Mouse (Mus musculus) limb, embryonic 15.5 days (tissue): Measurements from ENCODE around the gene Abraxas2. TPM values are rescaled to one million over a fixed set of nuclear protein-coding genes. Genes with fewer than 3 reads are reported as not detected.

Source experiments
- ATAC-seq: fragments of 200-750 bp; cut with Nextera tagmentation; 2 replicates; pipeline ENCODE4 v1.8.0; 2017; ENCODE audit warnings: low read depth, moderate TSS enrichment; ENCODE audit not compliant: insufficient number of reproducible peaks, low FRiP score, low TSS enrichment
- H3K27ac ChIP-seq: fragments of 300-500 bp; sonication (generic); 2 replicates; pipeline ENCODE4 v1.5.1; 2015; ENCODE audit warnings: moderate library complexity, mild to moderate bottlenecking, inconsistent platforms
- H3K27me3 ChIP-seq: fragments of 300-500 bp; sonication (generic); 2 replicates; pipeline ENCODE4 v1.6.1; 2015; ENCODE audit warnings: inconsistent platforms
- H3K36me3 ChIP-seq: fragments of 300-500 bp; sonication (generic); 2 replicates; pipeline ENCODE4 v1.6.1; 2015; ENCODE audit warnings: inconsistent platforms
- H3K4me1 ChIP-seq: fragments of 300-500 bp; sonication (generic); 2 replicates; pipeline ENCODE4 v1.6.1; 2015; ENCODE audit warnings: inconsistent platforms
- H3K4me2 ChIP-seq: fragments of 300-500 bp; sonication (generic); 2 replicates; pipeline ENCODE4 v1.6.1; 2015; ENCODE audit warnings: mild to moderate bottlenecking, inconsistent platforms
- H3K4me3 ChIP-seq: fragments of 300-500 bp; sonication (generic); 2 replicates; pipeline ENCODE4 v1.5.1; 2015; ENCODE audit warnings: mild to moderate bottlenecking, inconsistent platforms
- H3K9ac ChIP-seq: fragments of 300-500 bp; sonication (generic); 2 replicates; pipeline ENCODE4 v1.6.1; 2015; ENCODE audit warnings: inconsistent platforms
- H3K9me3 ChIP-seq: fragments of 300-500 bp; sonication (generic); 2 replicates; pipeline ENCODE4 v1.6.1; 2016; ENCODE audit warnings: inconsistent platforms
- WGBS: fragments of 180-500 bp; shearing (Covaris S2); methylation state at CpG from one replicate; pipeline ENCODE4 v1.1.7; 2015; 5-methylcytosine and 5-hydroxymethylcytosine counted together
- polyA plus RNA-seq: library from polyadenylated mRNA; unstranded; fragments of >200 nt; fragmentation: Nextera tagmentation; extraction: Ambion mirVana; gene quantifications from 2 replicates; pipeline ENCODE4 v1.2.1, GENCODE M21; 2015

Gene Abraxas2
- polyA plus RNA-seq, 1 experiment from 2014 or later = 38.5 TPM

- no peaks in the 10 kb centered on the region for H3K9me3 ChIP-seq
- H3K36me3 ChIP-seq = no peaks in the 10 kb centered on the region
- WGBS = 87% methylated on average over 6 of the region's 6 CpGs
- H3K4me1 ChIP-seq = peaks cover 12% of the 10 kb centered on the region
- H3K27ac ChIP-seq = no peak overlapping the region
- H3K4me2 ChIP-seq = no peak overlapping the region
- H3K4me3 ChIP-seq = no peak overlapping the region
- H3K27me3 ChIP-seq = no peaks in the 10 kb centered on the region
- no peak overlapping the region for H3K9ac ChIP-seq
- no peak for ATAC-seq
These were observed 42.0 kb upstream of the Abraxas2 start for GRCm38 (mm10) chr7:132817056-132817455.

GRCm38 (mm10) chr7:132820692-132821091 is 38.3 kb upstream of the Abraxas2 start:
- Histone ChIP-seq H3K9ac (no peak overlapping the region), H3K27me3 (no peaks in the 10 kb centered on the region), H3K4me2 (no peak overlapping the region), H3K36me3 (peaks cover 9% of the 10 kb centered on the region), H3K4me3 (no peak overlapping the region), H3K4me1 (no peaks in the 10 kb centered on the region), H3K27ac (no peak overlapping the region), H3K9me3 (no peaks in the 10 kb centered on the region)
- 85% methylated on average over 3 of the region's 3 CpGs for WGBS
- no peak for ATAC-seq

GRCm38 (mm10) chr7:132823832-132824231 is 35.2 kb upstream of the Abraxas2 start:
- Histone ChIP-seq H3K27me3 (no peaks in the 10 kb centered on the region), H3K4me2 (no peak overlapping the region), H3K4me3 (no peak overlapping the region), H3K4me1 (no peaks in the 10 kb centered on the region), H3K36me3 (peaks cover 20% of the 10 kb centered on the region), H3K27ac (no peak overlapping the region), H3K9me3 (no peaks in the 10 kb centered on the region), H3K9ac (no peak overlapping the region)
- ATAC-seq = no peak

- H3K27me3 ChIP-seq = no peaks in the 10 kb centered on the region
- WGBS = 14% methylated on average over 1 of the region's 1 CpGs
- no peak overlapping the region for H3K4me3 ChIP-seq
- no peak overlapping the region for H3K27ac ChIP-seq
- ATAC-seq = no peak
- H3K9ac ChIP-seq = no peak overlapping the region
- H3K4me2 ChIP-seq = no peak overlapping the region
- no peaks in the 10 kb centered on the region for H3K4me1 ChIP-seq
- H3K36me3 ChIP-seq = peaks cover 20% of the 10 kb centered on the region
- no peaks in the 10 kb centered on the region for H3K9me3 ChIP-seq
These were observed 34.5 kb upstream of the Abraxas2 start for GRCm38 (mm10) chr7:132824346-132825022.

GRCm38 (mm10) chr7:132830955-132831354 is 28.1 kb upstream of the Abraxas2 start:
- Histone ChIP-seq H3K4me1 (no peaks in the 10 kb centered on the region), H3K9me3 (no peaks in the 10 kb centered on the region), H3K27ac (no peak overlapping the region), H3K27me3 (no peaks in the 10 kb centered on the region), H3K36me3 (peaks cover 38% of the 10 kb centered on the region), H3K4me3 (no peak overlapping the region), H3K4me2 (no peak overlapping the region), H3K9ac (no peak overlapping the region)
- no peak for ATAC-seq
- 27% methylated on average over 4 of the region's 4 CpGs for WGBS

- Histone ChIP-seq H3K4me3 (no peak overlapping the region), H3K9ac (no peak overlapping the region), H3K4me2 (no peak overlapping the region), H3K4me1 (no peaks in the 10 kb centered on the region), H3K9me3 (no peaks in the 10 kb centered on the region), H3K27ac (no peak overlapping the region), H3K36me3 (peaks cover 18% of the 10 kb centered on the region), H3K27me3 (no peaks in the 10 kb centered on the region)
- no peak for ATAC-seq
- 84% methylated on average over 5 of the region's 5 CpGs for WGBS
These were observed 17.7 kb upstream of the Abraxas2 start for GRCm38 (mm10) chr7:132841287-132841686.

GRCm38 (mm10) chr7:132842455-132842854 is 16.6 kb upstream of the Abraxas2 start:
- no peak overlapping the region for H3K9ac ChIP-seq
- no peak overlapping the region for H3K4me3 ChIP-seq
- H3K36me3 ChIP-seq = peaks cover 20% of the 10 kb centered on the region
- H3K4me2 ChIP-seq = no peak overlapping the region
- H3K27me3 ChIP-seq = no peaks in the 10 kb centered on the region
- H3K27ac ChIP-seq = no peak overlapping the region
- ATAC-seq = no peak
- no peaks in the 10 kb centered on the region for H3K4me1 ChIP-seq
- H3K9me3 ChIP-seq = no peaks in the 10 kb centered on the region
- 97% methylated on average over 1 of the region's 1 CpGs for WGBS

- Histone ChIP-seq H3K27me3 (no peaks in the 10 kb centered on the region), H3K27ac (no peak overlapping the region), H3K4me3 (no peak overlapping the region), H3K4me1 (no peaks in the 10 kb centered on the region), H3K4me2 (no peak overlapping the region), H3K9me3 (no peaks in the 10 kb centered on the region), H3K36me3 (peaks cover 24% of the 10 kb centered on the region), H3K9ac (no peak overlapping the region)
- 91% methylated on average over 3 of the region's 3 CpGs for WGBS
- ATAC-seq = no peak
These were observed 15.9 kb upstream of the Abraxas2 start for GRCm38 (mm10) chr7:132843152-132843551.

- peak; percentile 90 for ATAC-seq
- Histone ChIP-seq H3K4me2 (peak within 1 kb of the TSS; percentile 51), H3K27ac (peak within 1 kb of the TSS; percentile 97), H3K27me3 (no peaks in the 10 kb centered on the region), H3K4me1 (peaks cover 12% of the 10 kb centered on the region), H3K4me3 (peak within 1 kb of the TSS; percentile 89), H3K36me3 (peaks cover 24% of the 10 kb centered on the region), H3K9me3 (no peaks in the 10 kb centered on the region), H3K9ac (peak within 1 kb of the TSS; percentile 90)
- under 1% methylated on average over 37 of the region's 37 CpGs for WGBS
These were observed 6.7 kb upstream of the Abraxas2 start, which contains the start of gene Eef1akmt2 for GRCm38 (mm10) chr7:132852173-132852844. Gene Eef1akmt2 (minus strand): TSS chr7:132852673.

- peak overlapping the region; percentile 97 for H3K27ac ChIP-seq
- no peak for ATAC-seq
- WGBS = 34% methylated on average over 6 of the region's 6 CpGs
These were observed 5.7 kb upstream of the Abraxas2 start for GRCm38 (mm10) chr7:132853361-132853760.

GRCm38 (mm10) chr7:132853946-132854345 is 5.1 kb upstream of the Abraxas2 start:
- Histone ChIP-seq H3K36me3 (peaks cover 11% of the 10 kb centered on the region), H3K4me1 (peaks cover 12% of the 10 kb centered on the region), H3K9ac (no peak overlapping the region), H3K9me3 (no peaks in the 10 kb centered on the region), H3K27me3 (no peaks in the 10 kb centered on the region), H3K4me3 (no peak overlapping the region), H3K27ac (peak overlapping the region; percentile 27; the same call in 1 of the 2 replicates), H3K4me2 (no peak overlapping the region)
- WGBS = 44% methylated on average over 4 of the region's 4 CpGs
- no peak for ATAC-seq

More at GRCm38 (mm10) chr7:132853361-132853760, 5.7 kb upstream of the Abraxas2 start:
- H3K4me1 ChIP-seq = peaks cover 12% of the 10 kb centered on the region
- H3K27me3 ChIP-seq = no peaks in the 10 kb centered on the region
- no peaks in the 10 kb centered on the region for H3K9me3 ChIP-seq
- H3K36me3 ChIP-seq = peaks cover 17% of the 10 kb centered on the region
- no peak overlapping the region for H3K9ac ChIP-seq
- H3K4me2 ChIP-seq = no peak overlapping the region
- no peak overlapping the region for H3K4me3 ChIP-seq

- Histone ChIP-seq H3K27me3 (no peaks in the 10 kb centered on the region), H3K9ac (no peak overlapping the region), H3K9me3 (no peaks in the 10 kb centered on the region), H3K4me1 (peaks cover 20% of the 10 kb centered on the region), H3K27ac (no peak overlapping the region), H3K4me3 (no peak overlapping the region), H3K36me3 (no peaks in the 10 kb centered on the region), H3K4me2 (no peak overlapping the region)
- ATAC-seq = no peak
- 75% methylated on average over 1 of the region's 1 CpGs for WGBS
These were observed 2.9 kb upstream of the Abraxas2 start for GRCm38 (mm10) chr7:132856083-132856482.
